Mouse (Mus musculus): ENCODE measurements around the gene Asb4.

DNA sequence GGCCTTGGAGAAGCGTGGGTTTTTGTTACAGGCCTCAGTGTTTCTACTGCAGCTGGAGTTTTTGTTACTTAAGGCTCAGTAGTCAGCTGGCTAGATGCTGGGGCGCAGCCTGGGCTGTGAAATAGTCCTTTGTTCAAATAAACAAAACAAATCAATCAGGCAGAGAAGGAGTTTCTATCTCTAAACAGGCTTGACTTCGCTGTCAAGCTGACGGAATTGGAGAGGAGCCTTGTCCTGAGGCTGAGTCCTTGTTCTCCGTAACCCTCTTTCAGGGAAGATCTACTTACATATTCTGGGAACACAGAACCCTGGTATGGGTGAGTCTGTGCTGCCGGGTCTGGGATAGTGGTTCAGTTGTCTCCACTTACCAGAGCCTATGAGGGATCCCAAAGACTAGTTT is 64.4 kb downstream of the Asb4 start:
- TF ChIP-seq EP300 (IDR thresholded peaks at IDR 0.05; ENCODE audit: low read depth) = no peak
- TF ChIP-seq CTCF (IDR thresholded peaks at IDR 0.05; ENCODE audit: low read depth) = no peak

Data from liver, embryonic 14.5 days (tissue).